Mouse (Mus musculus) liver, postnatal 0 days (tissue): ENCODE data around the gene 1110065P20Rik.
A peak's percentile ranks its signal among the peaks of the same experiment; 100 is the strongest.

ENCODE experiments used
- CTCF ChIP-seq: sonication (generic); IDR thresholded peaks from 2 replicates; pipeline ENCODE4 v1.5.1; 2016; ENCODE audit warnings: antibody characterized with exemption, low read depth
- EP300 ChIP-seq: IDR thresholded peaks from 2 replicates; pipeline ENCODE4 v1.6.1; 2016; ENCODE audit warnings: antibody characterized with exemption, low read depth, mild to moderate bottlenecking

DNA sequence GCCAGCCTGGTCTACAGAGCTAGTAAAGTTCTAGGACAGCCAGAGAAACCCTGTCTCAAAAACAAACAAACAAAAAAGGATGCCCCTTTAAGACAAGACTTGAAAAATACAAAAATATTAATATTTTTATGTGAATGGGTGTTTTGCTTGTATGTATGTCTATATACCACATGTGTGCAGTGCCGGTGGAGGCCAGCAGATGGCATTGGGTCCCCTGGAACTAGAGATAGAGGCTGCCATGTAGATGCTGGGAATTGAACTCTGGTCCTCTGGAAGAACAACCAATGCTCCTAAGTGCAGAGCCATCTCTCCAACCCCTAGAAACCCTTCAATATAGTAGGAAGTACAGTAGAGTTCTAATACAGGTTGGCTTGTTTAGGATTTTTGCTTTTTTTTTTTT lies 10.0 kb downstream of the 1110065P20Rik start:
- TF ChIP-seq EP300: no peak
- TF ChIP-seq CTCF: peak; percentile 44
